Mouse (Mus musculus) embryonic fibroblast, embryonic 13.5 days (primary cell): ENCODE measurements around the gene Nwd1.

Experiments
- CTCF ChIP-seq: IDR thresholded peaks from 2 replicates; pipeline ENCODE4 v1.5.1; 2011; ENCODE audit warnings: mild to moderate bottlenecking, control low read depth, low read length, moderate library complexity, borderline replicate concordance; ENCODE audit not compliant: insufficient read depth
- POLR2A ChIP-seq: IDR thresholded peaks from 2 replicates; pipeline ENCODE4 v1.6.1; 2011; ENCODE audit warnings: low read depth, mild to moderate bottlenecking, control low read depth, low read length, moderate library complexity

- TF ChIP-seq CTCF (no peak), POLR2A (no peak)
Measured at GRCm38 (mm10) chr8:72751126-72751525, 104.6 kb downstream of the Nwd1 start.
